In the genomic region with DNA sequence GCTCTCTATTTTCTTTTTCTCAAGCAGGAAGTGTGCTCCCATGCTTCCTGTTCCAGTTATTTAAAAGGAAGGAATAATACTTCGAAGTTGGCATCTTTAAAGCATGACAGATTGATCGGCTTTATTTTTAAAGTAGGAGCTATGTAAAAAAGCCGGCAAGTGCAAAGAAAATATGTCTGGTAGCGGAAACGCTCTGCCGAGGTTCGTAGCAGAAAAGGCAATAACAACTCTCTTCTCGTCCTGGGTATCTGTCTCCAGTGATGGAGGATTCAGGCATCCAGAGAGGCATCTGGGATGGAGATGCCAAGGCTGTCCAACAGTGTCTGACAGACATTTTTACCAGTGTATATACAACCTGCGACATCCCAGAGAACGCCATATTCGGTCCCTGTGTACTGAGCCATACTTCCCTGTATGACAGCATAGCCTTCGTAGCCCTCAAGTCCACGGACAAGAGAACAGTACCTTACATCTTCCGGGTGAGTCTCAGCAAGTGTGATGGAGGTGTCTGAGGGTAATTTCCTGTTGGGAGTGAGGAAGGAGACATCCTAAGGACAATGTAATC, we compare ENCODE assay signal across 13 mouse cellular contexts. TPM values are rescaled to one million over a fixed set of nuclear protein-coding genes. Genes with fewer than 3 reads are reported as not detected.
DNase-seq lines count a peak whose midpoint lies in the region; ATAC-seq and TF ChIP-seq lines count a peak whose summit lies in the region.
"Had no signal": no experiment of that assay in that cellular context is flagged by ENCODE, and none has a peak within 500 bp of the region (broad histone marks: within the 10 kb centered on the region; RNA-seq: fewer than 3 reads in every experiment).

No protein-coding gene starts in this region.

- DNase-seq in kidney, postnatal 0 days (ENCODE audit: low spot score), result no peak
- DNase-seq in embryonic facial prominence, embryonic 10.5 days (ENCODE audit: low spot score), result peak; percentile 39
- peak; percentile 32 for DNase-seq in hindbrain, embryonic 10.5 days (ENCODE audit: low spot score)
- no peak for DNase-seq in kidney, postnatal 36 days
- DNase-seq: adrenal gland, postnatal 25 days; right cerebral cortex, postnatal 4 days; thymus, postnatal 4 days had no signal

- no peaks in the 10 kb centered on the region for H3K9me3 ChIP-seq in kidney, postnatal 0 days (replicated peaks; ENCODE audit: low read length)
- H3K9me3 ChIP-seq in kidney, embryonic 16.5 days (ENCODE audit: low read length), result no peaks in the 10 kb centered on the region
- H3K9me3 ChIP-seq in embryonic facial prominence, embryonic 10.5 days, result no peaks in the 10 kb centered on the region
- H3K9me3 ChIP-seq in hindbrain, embryonic 10.5 days, result no peaks in the 10 kb centered on the region
- no peaks in the 10 kb centered on the region for H3K9me3 ChIP-seq in midbrain, embryonic 15.5 days
- no peaks in the 10 kb centered on the region for H3K9me3 ChIP-seq in liver, embryonic 12.5 days (replicated peaks)
- H3K9me3 ChIP-seq: embryonic facial prominence, embryonic 15.5 days had no signal

- ATAC-seq in kidney, postnatal 0 days (replicated peaks; ENCODE audit: low FRiP score, low read depth), result no peak
- no peak for ATAC-seq in kidney, embryonic 16.5 days (ENCODE audit: low FRiP score, low TSS enrichment)
- no peak for ATAC-seq in midbrain, embryonic 15.5 days (replicated peaks)
- no peak for ATAC-seq in liver, embryonic 12.5 days

- under 1% methylated on average over 14 of the region's 14 CpGs for WGBS in kidney, postnatal 0 days
- 2% methylated on average over 14 of the region's 14 CpGs for WGBS in kidney, embryonic 16.5 days
- 2% methylated on average over 14 of the region's 14 CpGs for WGBS in embryonic facial prominence, embryonic 10.5 days
- WGBS in hindbrain, embryonic 10.5 days, result 2% methylated on average over 14 of the region's 14 CpGs
- 4% methylated on average over 14 of the region's 14 CpGs for WGBS in midbrain, embryonic 15.5 days
- WGBS in liver, embryonic 12.5 days (ENCODE audit: insufficient replicate concordance), result 4% methylated on average over 14 of the region's 14 CpGs

- TF ChIP-seq CTCF in kidney, postnatal 0 days (IDR thresholded peaks at IDR 0.05; ENCODE audit: low read depth), result no peak

- no peak overlapping the region for H3K9ac ChIP-seq in kidney, postnatal 0 days (ENCODE audit: low read depth, low read length)
- no peak overlapping the region for H3K9ac ChIP-seq in kidney, embryonic 16.5 days (replicated peaks; ENCODE audit: low read length)
- peak overlapping the region; percentile 16; the same call in 1 of the 2 replicates for H3K9ac ChIP-seq in midbrain, embryonic 15.5 days
- no peak overlapping the region for H3K9ac ChIP-seq in liver, embryonic 12.5 days
- H3K9ac ChIP-seq: embryonic facial prominence, embryonic 15.5 days had no signal

- H3K27me3 ChIP-seq in kidney, postnatal 0 days (ENCODE audit: insufficient read depth, low read length), result peaks cover 94% of the 10 kb centered on the region
- peaks cover 94% of the 10 kb centered on the region for H3K27me3 ChIP-seq in kidney, embryonic 16.5 days (ENCODE audit: insufficient read depth, low read length)
- H3K27me3 ChIP-seq in embryonic facial prominence, embryonic 10.5 days (replicated peaks; ENCODE audit: low read depth, poor library complexity, severe bottlenecking), result peaks cover 100% of the 10 kb centered on the region
- H3K27me3 ChIP-seq in hindbrain, embryonic 10.5 days (ENCODE audit: insufficient read depth, poor library complexity, severe bottlenecking), result peaks cover 99% of the 10 kb centered on the region
- peaks cover 39% of the 10 kb centered on the region for H3K27me3 ChIP-seq in midbrain, embryonic 15.5 days (replicated peaks)
- peaks cover 99% of the 10 kb centered on the region for H3K27me3 ChIP-seq in liver, embryonic 12.5 days (replicated peaks)

- H3K27ac ChIP-seq in kidney, postnatal 0 days, result no peak overlapping the region
- no peak overlapping the region for H3K27ac ChIP-seq in kidney, embryonic 16.5 days (ENCODE audit: low read length)
- no peak overlapping the region for H3K27ac ChIP-seq in embryonic facial prominence, embryonic 10.5 days (replicated peaks)
- H3K27ac ChIP-seq in hindbrain, embryonic 10.5 days, result 0 out of 2 replicates have a peak overlapping the region, but pooled peaks have one; percentile 8
- peak overlapping the region; percentile 18; the same call in 1 of the 2 replicates for H3K27ac ChIP-seq in midbrain, embryonic 15.5 days
- H3K27ac ChIP-seq in liver, embryonic 12.5 days, result no peak overlapping the region
- H3K27ac ChIP-seq: embryonic facial prominence, embryonic 15.5 days had no signal

- H3K36me3 ChIP-seq in kidney, postnatal 0 days (ENCODE audit: insufficient read depth, low read length), result no peaks in the 10 kb centered on the region
- H3K36me3 ChIP-seq in kidney, embryonic 16.5 days (ENCODE audit: insufficient read depth, low read length), result no peaks in the 10 kb centered on the region
- H3K36me3 ChIP-seq in embryonic facial prominence, embryonic 10.5 days (replicated peaks), result no peaks in the 10 kb centered on the region
- no peaks in the 10 kb centered on the region for H3K36me3 ChIP-seq in hindbrain, embryonic 10.5 days
- no peaks in the 10 kb centered on the region for H3K36me3 ChIP-seq in midbrain, embryonic 15.5 days (replicated peaks)
- H3K36me3 ChIP-seq in liver, embryonic 12.5 days, result no peaks in the 10 kb centered on the region
- H3K36me3 ChIP-seq: embryonic facial prominence, embryonic 15.5 days; G1E had no signal

- 0 out of 2 replicates have a peak overlapping the region, but pooled peaks have one; percentile 0 for H3K4me3 ChIP-seq in kidney, postnatal 0 days (replicated peaks; ENCODE audit: low read depth, low read length)
- no peak overlapping the region for H3K4me3 ChIP-seq in kidney, embryonic 16.5 days (ENCODE audit: low read length)
- 0 out of 2 replicates have a peak overlapping the region, but pooled peaks have one; percentile 8 for H3K4me3 ChIP-seq in embryonic facial prominence, embryonic 10.5 days
- peak overlapping the region; percentile 52 for H3K4me3 ChIP-seq in hindbrain, embryonic 10.5 days
- peak overlapping the region; percentile 41 for H3K4me3 ChIP-seq in midbrain, embryonic 15.5 days
- no peak overlapping the region for H3K4me3 ChIP-seq in liver, embryonic 12.5 days
- H3K4me3 ChIP-seq: embryonic facial prominence, embryonic 15.5 days had no signal

- no peak overlapping the region for H3K4me2 ChIP-seq in kidney, postnatal 0 days (ENCODE audit: low read length)
- no peak overlapping the region for H3K4me2 ChIP-seq in kidney, embryonic 16.5 days (replicated peaks; ENCODE audit: low read depth, low read length)
- peak overlapping the region; percentile 91 for H3K4me2 ChIP-seq in midbrain, embryonic 15.5 days
- no peak overlapping the region for H3K4me2 ChIP-seq in liver, embryonic 12.5 days
- H3K4me2 ChIP-seq: embryonic facial prominence, embryonic 15.5 days had no signal

- peaks cover 3% of the 10 kb centered on the region; the same call in 1 of the 2 replicates for H3K4me1 ChIP-seq in kidney, postnatal 0 days (replicated peaks; ENCODE audit: insufficient read depth, low read length)
- H3K4me1 ChIP-seq in kidney, embryonic 16.5 days (ENCODE audit: insufficient read depth, low read length), result peaks cover 21% of the 10 kb centered on the region
- H3K4me1 ChIP-seq in embryonic facial prominence, embryonic 10.5 days, result peaks cover 33% of the 10 kb centered on the region
- H3K4me1 ChIP-seq in hindbrain, embryonic 10.5 days (replicated peaks), result peaks cover 73% of the 10 kb centered on the region
- peaks cover 52% of the 10 kb centered on the region for H3K4me1 ChIP-seq in midbrain, embryonic 15.5 days
- H3K4me1 ChIP-seq in liver, embryonic 12.5 days, result peaks cover 15% of the 10 kb centered on the region

RNA-seq across cellular contexts. Expression of a gene that starts 16.1 kb away (rescaled TPM):
- polyA plus RNA-seq in kidney, postnatal 0 days (2015; fragmentation: Nextera tagmentation; extraction: Ambion mirVana), result 0.04 TPM in 1 of 2 replicates, not detected in the other
- 0.04 TPM in 1 of 2 replicates, not detected in the other for polyA plus RNA-seq in kidney, embryonic 16.5 days (2015; fragmentation: Nextera tagmentation; extraction: Ambion mirVana)
- polyA plus RNA-seq in embryonic facial prominence, embryonic 10.5 days (2016; fragmentation: Nextera tagmentation; extraction: Ambion mirVana), result 0.05 and 0.19 TPM in 2 replicates
- 0.45 and 0.92 TPM in 2 replicates for polyA plus RNA-seq in hindbrain, embryonic 10.5 days (2016; fragmentation: Nextera tagmentation; extraction: Ambion mirVana)
- 2.1 and 2.6 TPM in 2 replicates for polyA plus RNA-seq in midbrain, embryonic 15.5 days (2015; fragmentation: Nextera tagmentation; extraction: Ambion mirVana)
- polyA plus RNA-seq in liver, embryonic 12.5 days (2016; fragmentation: Nextera tagmentation; extraction: Ambion mirVana), result not detected in 2 replicates
- polyA plus RNA-seq: G1E; heart, embryonic 16.5 days had no signal

Comparison
In these comparisons a context has a peak if more than half of its experiments do, and no peak if none do; other contexts are left out.
1. H3K4me3 ChIP-seq: peak in kidney, postnatal 0 days (single experiment), embryonic facial prominence, embryonic 10.5 days (single experiment), hindbrain, embryonic 10.5 days (single experiment) and midbrain, embryonic 15.5 days (single experiment); none in kidney, embryonic 16.5 days (single experiment) and liver, embryonic 12.5 days (single experiment).
2. DNase-seq: peak in embryonic facial prominence, embryonic 10.5 days (single experiment) and hindbrain, embryonic 10.5 days (single experiment); none in kidney, postnatal 0 days (single experiment) and kidney, postnatal 36 days (0 of 2).
3. H3K27ac ChIP-seq: peak in hindbrain, embryonic 10.5 days (single experiment) and midbrain, embryonic 15.5 days (single experiment); none in kidney, postnatal 0 days (single experiment), kidney, embryonic 16.5 days (single experiment), embryonic facial prominence, embryonic 10.5 days (single experiment) and liver, embryonic 12.5 days (single experiment).